Mouse (Mus musculus) CH12.LX (cell line): ENCODE measurements at regions not wholly inside any gene's neighbourhood (a gene's known extent, or its start where the extent isn't known, plus 50 kb on each side); places are given as distances from the start of the nearest gene placed in this dataset.

Experiments used
- CTCF ChIP-seq, 2 experiments: IDR thresholded peaks in 1 of 2; conservative IDR thresholded peaks in 1 of 2; 2 replicates each; pipeline ENCODE4 v1.5.1; 2011 to 2012; ENCODE audit warnings: low read depth in 2 of 2, low read length in 2 of 2, improper control_type of control experiment in 1 of 2, inconsistent platforms in 1 of 2, mild to moderate bottlenecking in 1 of 2, moderate library complexity in 1 of 2
- ETS1 ChIP-seq: conservative IDR thresholded peaks from 2 replicates; pipeline ENCODE4 v1.6.1; 2012; ENCODE audit warnings: low read depth, mild to moderate bottlenecking, inconsistent platforms, low read length, improper control_type of control experiment, moderate library complexity
- HCFC1 ChIP-seq: IDR thresholded peaks from 2 replicates; pipeline ENCODE4 v1.6.1; 2012; ENCODE audit warnings: low read depth, mild to moderate bottlenecking, inconsistent platforms, low read length, improper control_type of control experiment
- MAFK ChIP-seq: IDR thresholded peaks from 2 replicates; pipeline ENCODE4 v1.6.1; 2011; ENCODE audit warnings: low read length, improper control_type of control experiment; ENCODE audit not compliant: insufficient replicate concordance
- MYC ChIP-seq: IDR thresholded peaks from 2 replicates; pipeline ENCODE4 v1.6.1; 2011; ENCODE audit warnings: low read depth, mild to moderate bottlenecking, improper control_type of control experiment, low read length
- NELFE ChIP-seq: IDR thresholded peaks from 2 replicates; pipeline ENCODE4 v1.6.1; 2011; ENCODE audit warnings: low read depth, low read length, improper control_type of control experiment
- POLR2A ChIP-seq: IDR thresholded peaks from 2 replicates; pipeline ENCODE4 v1.6.1; 2011; ENCODE audit warnings: low read depth, mild to moderate bottlenecking, improper control_type of control experiment, low read length
- POLR2AphosphoS2 ChIP-seq: IDR thresholded peaks from 2 replicates; pipeline ENCODE4 v1.6.1; 2011; ENCODE audit warnings: low read depth, low read length, improper control_type of control experiment
- RAD21 ChIP-seq: IDR thresholded peaks from 2 replicates; pipeline ENCODE4 v1.6.1; 2011; ENCODE audit warnings: low read depth, mild to moderate bottlenecking, low read length, improper control_type of control experiment, moderate library complexity
- SIN3A ChIP-seq: IDR thresholded peaks from 2 replicates; pipeline ENCODE4 v1.6.1; 2012; ENCODE audit warnings: low read length, improper control_type of control experiment, inconsistent platforms
- SMC3 ChIP-seq: IDR thresholded peaks from 2 replicates; pipeline ENCODE4 v1.6.1; 2011; ENCODE audit warnings: low read depth, low read length, improper control_type of control experiment
- UBTF ChIP-seq: IDR thresholded peaks from 2 replicates; pipeline ENCODE4 v1.6.1; 2012; ENCODE audit warnings: low read depth, mild to moderate bottlenecking, inconsistent platforms, low read length, improper control_type of control experiment, moderate library complexity
- USF1 ChIP-seq: IDR thresholded peaks from 2 replicates; pipeline ENCODE4 v1.6.1; 2014; ENCODE audit warnings: low read depth, mild to moderate bottlenecking, inconsistent platforms, low read length, improper control_type of control experiment
- ZNF384 ChIP-seq: IDR thresholded peaks from 2 replicates; pipeline ENCODE4 v1.6.1; 2012; ENCODE audit warnings: low read depth, low read length, improper control_type of control experiment, inconsistent platforms

- TF ChIP-seq POLR2AphosphoS2 (no peak), SIN3A (no peak), USF1 (no peak), HCFC1 (no peak), CTCF (conservative IDR thresholded peaks at IDR 0.05 in 1 of 2, IDR thresholded peaks at IDR 0.05 in 1 of 2; ENCODE audit: low read depth in 2 of 2, low read length in 2 of 2) (no peak), ETS1 (no peak), ZNF384 (no peak), MYC (no peak), POLR2A (no peak), NELFE (no peak), SMC3 (no peak), UBTF (no peak), MAFK (no peak), RAD21 (no peak)
Observed at GRCm38 (mm10) chr13:18495021-18495811, 97.7 kb upstream of the Pou6f2 start.
